Mouse (Mus musculus) brain, embryonic 14.5 days (tissue): ENCODE results near the gene Slc39a11.

Experiments
- CTCF ChIP-seq: fragments of 200-500 bp; IDR thresholded peaks from 2 replicates; pipeline ENCODE4 v1.5.1; 2012; ENCODE audit warnings: inconsistent platforms, mild to moderate bottlenecking, moderate library complexity, borderline replicate concordance; ENCODE audit not compliant: insufficient read depth, insufficient read length; ENCODE audit errors: extremely low read depth
- POLR2A ChIP-seq: fragments of 200-500 bp; IDR thresholded peaks from 2 replicates; pipeline ENCODE4 v1.6.1; 2012; ENCODE audit warnings: mild to moderate bottlenecking, inconsistent platforms, borderline replicate concordance; ENCODE audit not compliant: poor library complexity, insufficient read depth, insufficient read length, severe bottlenecking; ENCODE audit errors: extremely low read depth

GRCm38 (mm10) chr11:113666648-113667047 lies 16.8 kb upstream of the Slc39a11 start:
- TF ChIP-seq CTCF (no peak), POLR2A (no peak)
